Mouse (Mus musculus): ENCODE measurements around the gene Ubr4. TPM values are rescaled to one million over a fixed set of nuclear protein-coding genes. Genes with fewer than 3 reads are reported as not detected.

The Ubr4 gene
- polyA plus RNA-seq, 1 experiment from 2014 or later = 64.5 TPM

DNA sequence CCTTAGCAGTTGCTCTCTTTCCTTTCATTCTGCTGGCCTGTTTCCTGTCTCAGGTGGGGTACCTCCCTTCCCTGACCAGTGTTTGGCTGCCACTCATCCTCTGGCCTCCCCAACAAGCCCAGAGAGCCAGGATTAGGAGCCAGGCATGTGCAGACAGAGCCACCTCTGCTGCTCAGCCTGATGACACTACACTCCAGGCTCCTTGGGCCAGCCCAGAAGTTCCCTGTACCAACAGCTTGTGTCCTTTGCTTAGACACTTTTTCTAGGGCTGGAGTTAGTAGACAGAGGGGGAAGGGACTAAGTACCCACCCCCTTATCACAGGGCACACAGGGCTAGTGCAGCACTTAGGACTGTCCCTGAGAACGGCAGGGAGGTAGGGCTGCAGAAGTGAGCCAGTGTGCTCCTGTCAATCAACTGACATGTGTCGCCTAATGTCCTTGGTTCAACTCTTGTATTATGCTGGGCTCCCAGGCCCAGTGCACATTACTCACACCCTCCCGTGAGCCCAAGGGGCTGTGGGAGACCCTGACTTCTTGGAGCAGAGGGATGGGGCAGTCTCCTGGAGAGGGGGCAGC lies 139.9 kb downstream of the Ubr4 start:
- 38% methylated on average over 3 of the region's 3 CpGs for WGBS
- no peak overlapping the region for H3K4me2 ChIP-seq
- H3K4me1 ChIP-seq = no peaks in the 10 kb centered on the region
- H3K9me3 ChIP-seq = no peaks in the 10 kb centered on the region
- ATAC-seq (ENCODE audit: borderline replicate concordance, extremely low read depth, low FRiP score, low TSS enrichment) = peak; percentile 15; the same call in 1 of the 2 replicates
- no peaks in the 10 kb centered on the region for H3K27me3 ChIP-seq
- peaks cover 40% of the 10 kb centered on the region for H3K36me3 ChIP-seq
- H3K27ac ChIP-seq = no peak overlapping the region
- no peak overlapping the region for H3K9ac ChIP-seq
- H3K4me3 ChIP-seq = no peak overlapping the region

DNA sequence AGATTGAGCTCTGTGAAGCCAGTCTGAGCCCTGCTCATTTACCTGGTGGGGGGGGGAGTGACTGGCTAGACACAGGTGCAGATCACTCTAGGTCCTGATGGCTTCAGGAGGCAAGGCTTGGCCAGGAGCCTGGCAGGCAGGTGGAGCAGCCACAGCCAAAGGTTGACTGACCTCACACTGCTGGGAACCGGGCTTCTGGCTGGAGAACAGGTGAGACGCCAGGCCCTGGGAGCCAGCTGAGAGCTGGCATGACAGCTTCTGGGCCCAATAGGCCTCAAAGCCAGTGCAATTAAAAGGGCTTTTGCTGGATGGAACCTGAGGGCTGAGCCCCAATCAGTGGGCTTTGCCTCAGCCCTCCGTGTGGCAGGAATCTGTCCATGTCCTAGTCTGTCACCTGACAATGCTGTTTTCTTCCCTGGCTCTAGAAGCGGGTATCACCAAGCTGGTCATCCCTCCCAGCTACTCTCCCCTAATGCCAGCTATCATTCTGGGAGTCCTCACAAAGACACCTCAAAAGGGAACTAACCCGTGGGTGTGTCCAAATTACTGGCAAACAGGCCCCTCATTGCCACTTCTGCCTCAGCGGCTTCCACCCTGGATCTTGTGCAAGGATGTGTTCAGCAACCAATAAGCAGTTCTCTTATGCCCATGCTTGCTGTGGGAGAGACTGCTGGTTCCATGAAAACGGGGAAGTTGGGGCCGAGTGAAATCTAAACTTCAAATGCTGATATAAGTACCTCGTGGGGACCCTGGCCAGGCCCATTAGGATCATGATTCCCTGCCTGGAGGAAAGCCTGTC lies 141.0 kb downstream of the Ubr4 start:
- no peak for ATAC-seq (ENCODE audit: borderline replicate concordance, extremely low read depth, low FRiP score, low TSS enrichment)
- H3K36me3 ChIP-seq = peaks cover 30% of the 10 kb centered on the region

DNA sequence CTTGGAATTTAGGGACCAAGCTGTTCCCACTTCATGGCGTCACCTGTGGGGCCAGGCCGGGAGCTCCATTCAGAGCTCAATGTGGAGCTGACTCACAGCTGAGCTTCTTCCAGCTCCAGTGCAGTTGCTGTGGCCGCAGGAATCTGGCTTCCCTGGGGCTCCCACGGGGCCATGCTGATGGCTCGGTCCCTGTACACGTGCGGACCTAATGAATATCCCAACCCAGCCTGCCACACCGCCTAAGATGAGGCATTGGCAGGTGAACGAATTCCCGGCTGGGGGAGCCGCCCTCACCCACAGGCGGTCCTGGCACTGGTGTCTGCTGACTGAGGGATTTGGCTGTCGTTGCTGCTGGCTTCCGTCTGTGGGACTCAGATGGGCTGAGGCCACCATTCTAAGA lies 148.4 kb downstream of the Ubr4 start:
- H3K4me3 ChIP-seq = no peak overlapping the region
- H3K36me3 ChIP-seq = no peaks in the 10 kb centered on the region
- H3K9ac ChIP-seq = no peak overlapping the region
- H3K4me2 ChIP-seq = no peak overlapping the region
- peaks cover 2% of the 10 kb centered on the region; the same call in 1 of the 2 replicates for H3K4me1 ChIP-seq
- WGBS = 56% methylated on average over 14 of the region's 14 CpGs
- H3K27ac ChIP-seq = no peak overlapping the region
- no peak for ATAC-seq (ENCODE audit: borderline replicate concordance, extremely low read depth, low FRiP score, low TSS enrichment)
- no peaks in the 10 kb centered on the region for H3K9me3 ChIP-seq
- H3K27me3 ChIP-seq = no peaks in the 10 kb centered on the region

More for the DNA sequence above, 141.0 kb downstream of the Ubr4 start:
- Histone ChIP-seq H3K4me1 (no peaks in the 10 kb centered on the region), H3K9ac (no peak overlapping the region), H3K4me3 (no peak overlapping the region), H3K27ac (no peak overlapping the region), H3K27me3 (no peaks in the 10 kb centered on the region), H3K9me3 (no peaks in the 10 kb centered on the region), H3K4me2 (no peak overlapping the region)
- WGBS = 64% methylated on average over 9 of the region's 9 CpGs

DNA sequence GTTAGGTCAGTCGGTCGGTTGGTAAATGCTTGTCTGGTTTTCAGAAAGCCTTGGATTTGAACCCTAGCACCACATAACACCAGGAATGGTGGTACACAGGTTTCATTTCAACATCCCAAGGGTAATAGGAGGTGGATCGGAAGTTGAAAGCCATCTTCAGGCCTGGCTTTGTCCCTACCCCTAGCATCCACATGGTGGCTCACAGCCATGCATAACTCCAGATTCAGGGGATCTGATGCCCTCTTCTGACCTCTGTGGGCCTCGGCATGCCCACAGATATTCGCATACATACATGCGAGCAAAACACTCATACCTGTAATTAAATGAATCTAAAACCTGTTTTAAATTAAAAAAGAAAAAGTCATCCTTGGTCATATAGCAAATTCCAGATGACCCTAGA lies 149.3 kb downstream of the Ubr4 start:
- Histone ChIP-seq H3K36me3 (no peaks in the 10 kb centered on the region), H3K27ac (no peak overlapping the region), H3K9ac (no peak overlapping the region), H3K4me2 (no peak overlapping the region), H3K27me3 (no peaks in the 10 kb centered on the region), H3K9me3 (no peaks in the 10 kb centered on the region), H3K4me3 (no peak overlapping the region), H3K4me1 (peaks cover 2% of the 10 kb centered on the region; the same call in 1 of the 2 replicates)
- no peak for ATAC-seq (ENCODE audit: borderline replicate concordance, extremely low read depth, low FRiP score, low TSS enrichment)
- 79% methylated on average over 6 of the region's 6 CpGs for WGBS

DNA sequence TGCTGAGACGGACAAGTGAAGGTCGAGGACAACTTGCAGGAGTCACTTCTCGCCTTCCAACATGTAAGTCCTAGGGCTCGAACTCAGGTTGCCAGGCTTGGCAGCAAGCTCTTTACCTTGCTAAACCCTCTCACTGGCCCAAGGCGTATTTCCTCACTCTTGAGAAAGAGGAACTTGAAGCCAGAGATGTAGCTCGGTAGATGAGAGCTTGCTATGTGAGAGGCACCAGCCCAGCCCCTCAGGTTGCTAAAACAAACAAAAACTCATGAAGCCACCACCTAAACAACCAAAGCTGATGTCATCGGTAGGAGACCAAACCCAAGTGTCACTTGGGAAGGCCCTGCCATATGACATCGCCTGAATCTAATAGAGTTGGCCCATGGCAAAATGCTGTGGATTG lies 151.5 kb downstream of the Ubr4 start:
- WGBS = 77% methylated on average over 8 of the region's 8 CpGs
- H3K9me3 ChIP-seq = no peaks in the 10 kb centered on the region
- no peak for ATAC-seq (ENCODE audit: borderline replicate concordance, extremely low read depth, low FRiP score, low TSS enrichment)

DNA sequence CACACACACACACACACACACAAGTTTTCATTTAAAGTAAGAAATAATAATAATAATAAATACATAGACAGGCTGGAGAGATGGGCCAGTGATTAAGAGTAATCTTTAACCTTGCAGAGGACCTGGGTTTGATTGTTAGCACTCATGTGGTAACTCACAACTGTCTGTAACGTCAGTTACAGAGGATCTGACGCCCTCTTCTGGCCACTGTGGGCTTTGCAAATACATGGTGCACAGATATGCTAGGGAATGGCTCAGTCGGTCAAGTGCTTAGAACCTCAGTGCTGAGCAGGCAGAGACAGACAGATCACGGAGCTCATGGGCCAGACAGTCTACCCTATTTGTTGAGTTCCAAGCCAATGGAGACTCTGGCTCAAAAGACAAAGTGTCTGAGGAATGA lies 153.3 kb downstream of the Ubr4 start:
- H3K4me3 ChIP-seq = no peak overlapping the region
- no peaks in the 10 kb centered on the region for H3K27me3 ChIP-seq
- no peaks in the 10 kb centered on the region for H3K36me3 ChIP-seq
- H3K4me2 ChIP-seq = no peak overlapping the region
- H3K9ac ChIP-seq = no peak overlapping the region
- peaks cover 2% of the 10 kb centered on the region; the same call in 1 of the 2 replicates for H3K4me1 ChIP-seq
- WGBS = 76% methylated on average over 4 of the region's 4 CpGs
- no peaks in the 10 kb centered on the region for H3K9me3 ChIP-seq
- H3K27ac ChIP-seq = no peak overlapping the region
- no peak for ATAC-seq (ENCODE audit: borderline replicate concordance, extremely low read depth, low FRiP score, low TSS enrichment)

More for the DNA sequence above, 151.5 kb downstream of the Ubr4 start:
- Histone ChIP-seq H3K4me1 (peaks cover 2% of the 10 kb centered on the region; the same call in 1 of the 2 replicates), H3K36me3 (no peaks in the 10 kb centered on the region), H3K9ac (no peak overlapping the region), H3K4me3 (no peak overlapping the region), H3K27me3 (no peaks in the 10 kb centered on the region), H3K27ac (no peak overlapping the region), H3K4me2 (no peak overlapping the region)

DNA sequence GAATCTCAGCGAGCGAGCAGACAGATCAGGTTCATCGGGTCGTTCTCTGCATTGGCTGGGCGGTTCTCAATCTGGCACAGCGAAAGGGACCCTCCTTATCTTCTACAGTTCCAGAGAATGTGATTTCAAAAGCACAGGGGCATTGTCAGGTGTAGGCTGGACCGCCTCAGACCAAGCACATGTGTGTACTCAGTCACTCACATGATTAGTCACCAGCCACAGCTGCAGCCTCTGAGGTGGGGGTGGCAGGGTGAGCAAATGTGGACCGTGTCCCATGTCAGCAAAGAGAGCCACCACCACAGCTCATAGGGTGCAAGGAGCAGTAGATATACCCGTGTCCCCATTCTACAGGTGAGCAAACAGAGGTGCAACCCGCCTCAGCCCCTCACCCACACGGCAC lies 154.3 kb downstream of the Ubr4 start:
- Histone ChIP-seq H3K9me3 (no peaks in the 10 kb centered on the region), H3K4me1 (no peaks in the 10 kb centered on the region), H3K4me2 (no peak overlapping the region), H3K27me3 (no peaks in the 10 kb centered on the region), H3K4me3 (no peak overlapping the region), H3K36me3 (no peaks in the 10 kb centered on the region), H3K27ac (no peak overlapping the region), H3K9ac (no peak overlapping the region)
- ATAC-seq (ENCODE audit: borderline replicate concordance, extremely low read depth, low FRiP score, low TSS enrichment) = no peak
- 81% methylated on average over 11 of the region's 11 CpGs for WGBS

DNA sequence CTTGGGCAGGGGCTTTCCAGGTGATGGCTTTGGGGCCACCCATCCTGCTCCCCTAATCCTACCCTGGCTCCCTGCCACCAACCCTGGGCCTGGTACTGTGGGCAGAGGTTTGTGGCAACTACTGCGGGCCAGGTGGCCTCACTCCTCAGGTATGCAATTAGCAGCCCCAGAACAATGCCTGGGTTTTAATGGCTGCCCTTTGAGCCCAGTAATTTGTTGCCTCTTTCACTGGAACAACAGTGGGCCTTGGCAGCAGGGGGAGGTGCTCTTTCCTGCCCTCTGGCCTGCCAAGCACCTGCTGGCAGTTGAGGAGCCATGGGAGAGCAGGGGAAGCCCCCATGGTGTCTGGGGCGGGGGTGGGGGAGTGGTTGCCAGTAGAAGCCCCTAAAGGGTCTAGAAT lies 156.7 kb downstream of the Ubr4 start:
- Histone ChIP-seq H3K27ac (no peak overlapping the region), H3K9ac (no peak overlapping the region), H3K27me3 (no peaks in the 10 kb centered on the region), H3K36me3 (no peaks in the 10 kb centered on the region), H3K4me1 (no peaks in the 10 kb centered on the region), H3K9me3 (no peaks in the 10 kb centered on the region), H3K4me3 (no peak overlapping the region), H3K4me2 (no peak overlapping the region)
- no peak for ATAC-seq (ENCODE audit: borderline replicate concordance, extremely low read depth, low FRiP score, low TSS enrichment)
- WGBS = 90% methylated on average over 2 of the region's 2 CpGs

DNA sequence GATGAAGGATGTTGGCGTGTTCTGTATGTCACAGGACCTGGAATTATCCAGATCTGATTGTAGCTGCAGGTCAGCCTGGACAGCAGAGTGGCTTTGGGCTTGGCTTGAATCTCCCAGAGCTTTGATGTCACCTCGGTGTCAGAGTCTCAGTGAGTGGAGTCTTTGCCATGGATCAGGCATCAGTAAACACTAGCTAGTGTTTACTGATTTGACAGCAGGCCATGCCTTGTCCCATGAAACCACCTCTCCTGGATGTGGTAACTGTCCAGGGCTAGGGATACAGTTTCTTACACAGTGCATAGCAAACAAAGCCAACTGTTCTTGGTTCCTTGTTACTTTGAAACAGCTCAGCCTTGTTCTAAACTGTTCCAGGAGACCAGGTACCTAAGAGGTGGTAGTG lies 159.1 kb downstream of the Ubr4 start:
- Histone ChIP-seq H3K4me1 (no peaks in the 10 kb centered on the region), H3K9me3 (no peaks in the 10 kb centered on the region), H3K9ac (no peak overlapping the region), H3K4me2 (no peak overlapping the region), H3K27me3 (no peaks in the 10 kb centered on the region), H3K4me3 (no peak overlapping the region), H3K27ac (no peak overlapping the region), H3K36me3 (no peaks in the 10 kb centered on the region)
- WGBS = 70% methylated on average over 2 of the region's 2 CpGs
- ATAC-seq (ENCODE audit: borderline replicate concordance, extremely low read depth, low FRiP score, low TSS enrichment) = no peak

DNA sequence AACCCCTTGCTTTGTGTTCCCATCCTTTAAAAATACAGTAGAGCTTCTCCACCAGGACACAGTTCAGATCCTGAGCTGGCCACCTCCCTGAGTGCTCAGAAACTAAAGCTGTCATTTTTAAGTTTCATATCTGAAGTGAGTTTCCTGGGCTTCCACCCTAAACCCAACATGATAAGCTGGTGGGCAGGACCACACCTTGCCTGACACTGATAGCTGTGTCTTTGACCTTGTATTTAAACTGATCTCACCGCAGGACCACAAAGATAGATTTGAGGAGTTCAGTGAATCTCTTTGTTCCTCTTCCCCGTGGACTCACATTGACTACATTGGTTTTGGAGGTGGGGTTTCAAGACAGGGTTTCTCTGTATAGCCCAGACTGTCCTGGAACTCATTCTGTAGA lies 160.6 kb downstream of the Ubr4 start:
- Histone ChIP-seq H3K27me3 (no peaks in the 10 kb centered on the region), H3K4me2 (no peak overlapping the region)
- WGBS = 65% methylated on average over 2 of the region's 2 CpGs

DNA sequence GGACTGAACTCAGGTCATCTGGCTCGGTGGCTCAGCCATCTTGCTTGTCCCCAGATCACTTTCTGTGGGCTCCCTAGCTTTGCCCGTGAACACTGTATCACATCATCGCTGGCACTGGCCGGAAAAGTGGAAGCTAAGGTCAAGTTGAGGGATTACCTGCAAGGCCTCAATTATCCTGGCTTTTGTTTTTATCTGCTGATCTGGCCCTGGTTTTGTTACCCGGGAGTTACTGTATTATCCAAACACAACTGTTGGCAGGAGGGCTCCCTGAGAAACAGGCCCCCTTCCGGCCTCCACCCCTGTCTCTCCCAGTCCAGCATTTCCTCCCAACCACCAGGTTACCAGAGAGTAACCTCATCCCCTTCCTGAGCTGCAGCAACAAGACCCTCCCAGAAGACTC lies 166.8 kb downstream of the Ubr4 start:
- ATAC-seq (ENCODE audit: borderline replicate concordance, extremely low read depth, low FRiP score, low TSS enrichment) = no peak
- WGBS = 55% methylated on average over 6 of the region's 6 CpGs
- no peak overlapping the region for H3K4me2 ChIP-seq
- no peaks in the 10 kb centered on the region for H3K27me3 ChIP-seq
- no peaks in the 10 kb centered on the region for H3K4me1 ChIP-seq
- H3K36me3 ChIP-seq = no peaks in the 10 kb centered on the region
- no peaks in the 10 kb centered on the region for H3K9me3 ChIP-seq
- no peak overlapping the region for H3K27ac ChIP-seq
- no peak overlapping the region for H3K4me3 ChIP-seq
- no peak overlapping the region for H3K9ac ChIP-seq

More for the DNA sequence above, 160.6 kb downstream of the Ubr4 start:
- no peak for ATAC-seq (ENCODE audit: borderline replicate concordance, extremely low read depth, low FRiP score, low TSS enrichment)
- no peak overlapping the region for H3K4me3 ChIP-seq
- no peak overlapping the region for H3K9ac ChIP-seq
- H3K27ac ChIP-seq = no peak overlapping the region
- no peaks in the 10 kb centered on the region for H3K36me3 ChIP-seq
- H3K4me1 ChIP-seq = no peaks in the 10 kb centered on the region
- H3K9me3 ChIP-seq = no peaks in the 10 kb centered on the region

DNA sequence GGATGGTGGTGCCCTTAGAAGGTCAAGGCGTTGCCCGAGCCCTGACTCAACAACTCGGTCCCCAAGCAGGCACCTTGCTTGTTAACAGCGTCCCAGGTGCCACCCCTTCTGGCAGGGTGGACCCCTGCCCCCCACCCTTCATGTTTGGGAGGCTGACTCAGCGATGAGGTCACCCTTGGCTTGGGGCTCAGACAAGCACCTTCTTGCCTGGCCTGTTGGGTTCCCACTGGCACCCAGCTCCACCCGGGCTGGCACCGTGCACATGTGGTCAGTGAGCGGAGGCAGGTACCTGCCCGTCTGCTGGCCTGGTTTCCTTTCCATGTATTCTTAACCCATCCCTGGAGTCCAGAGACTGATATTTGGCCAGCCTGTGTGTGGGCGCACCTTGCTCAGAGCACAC lies 169.5 kb downstream of the Ubr4 start:
- no peak overlapping the region for H3K9ac ChIP-seq
- H3K9me3 ChIP-seq = no peaks in the 10 kb centered on the region
- WGBS = 83% methylated on average over 10 of the region's 10 CpGs
- H3K27me3 ChIP-seq = no peaks in the 10 kb centered on the region
- no peak overlapping the region for H3K4me2 ChIP-seq
- H3K27ac ChIP-seq = no peak overlapping the region
- no peaks in the 10 kb centered on the region for H3K36me3 ChIP-seq
- no peaks in the 10 kb centered on the region for H3K4me1 ChIP-seq
- no peak for ATAC-seq (ENCODE audit: borderline replicate concordance, extremely low read depth, low FRiP score, low TSS enrichment)
- H3K4me3 ChIP-seq = no peak overlapping the region

Measured in lung, embryonic 15.5 days (tissue).